Mouse (Mus musculus): Measurements from ENCODE around the gene Casp8ap2. TPM values are rescaled to one million over a fixed set of nuclear protein-coding genes. Genes with fewer than 3 reads are reported as not detected.

The Casp8ap2 gene
- polyA plus RNA-seq, 1 experiment from 2014 or later: 80.6 TPM

GRCm38 (mm10) chr4:32669825-32670224 is 54.6 kb downstream of the Casp8ap2 start:
- 85% methylated on average over 2 of the region's 2 CpGs for WGBS
- H3K4me3 ChIP-seq (replicated peaks): no peak overlapping the region
- ATAC-seq (ENCODE audit: insufficient number of reproducible peaks, insufficient read depth, low FRiP score, low TSS enrichment, low read depth): no peak
- H3K27me3 ChIP-seq: no peaks in the 10 kb centered on the region
- peaks cover 81% of the 10 kb centered on the region for H3K36me3 ChIP-seq
- no peak overlapping the region for H3K4me2 ChIP-seq
- no peak overlapping the region for H3K27ac ChIP-seq
- H3K4me1 ChIP-seq (replicated peaks): no peaks in the 10 kb centered on the region
- H3K9me3 ChIP-seq: no peaks in the 10 kb centered on the region
- no peak overlapping the region for H3K9ac ChIP-seq (replicated peaks)

GRCm38 (mm10) chr4:32674025-32674424 is 58.8 kb downstream of the Casp8ap2 start:
- 93% methylated on average over 2 of the region's 2 CpGs for WGBS
- no peaks in the 10 kb centered on the region for H3K9me3 ChIP-seq
- no peaks in the 10 kb centered on the region for H3K27me3 ChIP-seq
- H3K4me2 ChIP-seq: no peak overlapping the region
- no peak for ATAC-seq (ENCODE audit: insufficient number of reproducible peaks, insufficient read depth, low FRiP score, low TSS enrichment, low read depth)
- no peaks in the 10 kb centered on the region for H3K4me1 ChIP-seq (replicated peaks)
- no peak overlapping the region for H3K4me3 ChIP-seq (replicated peaks)
- H3K36me3 ChIP-seq: peaks cover 89% of the 10 kb centered on the region
- H3K9ac ChIP-seq (replicated peaks): no peak overlapping the region
- no peak overlapping the region for H3K27ac ChIP-seq

- ATAC-seq (ENCODE audit: insufficient number of reproducible peaks, insufficient read depth, low FRiP score, low TSS enrichment, low read depth): no peak
- Histone ChIP-seq H3K9me3 (no peaks in the 10 kb centered on the region), H3K4me1 (replicated peaks) (no peaks in the 10 kb centered on the region), H3K27ac (no peak overlapping the region), H3K4me2 (no peak overlapping the region), H3K36me3 (peaks cover 92% of the 10 kb centered on the region), H3K4me3 (replicated peaks) (no peak overlapping the region), H3K9ac (replicated peaks) (no peak overlapping the region), H3K27me3 (no peaks in the 10 kb centered on the region)
- WGBS: 97% methylated on average over 3 of the region's 3 CpGs
These were observed 62.2 kb downstream of the Casp8ap2 start for GRCm38 (mm10) chr4:32677471-32677870.

GRCm38 (mm10) chr4:32680843-32681242 is 65.6 kb downstream of the Casp8ap2 start:
- 78% methylated on average over 3 of the region's 3 CpGs for WGBS
- Histone ChIP-seq H3K27me3 (no peaks in the 10 kb centered on the region), H3K4me1 (replicated peaks) (no peaks in the 10 kb centered on the region), H3K27ac (no peak overlapping the region), H3K4me2 (no peak overlapping the region), H3K9ac (replicated peaks) (no peak overlapping the region), H3K9me3 (no peaks in the 10 kb centered on the region), H3K4me3 (replicated peaks) (no peak overlapping the region), H3K36me3 (peaks cover 90% of the 10 kb centered on the region)
- ATAC-seq (ENCODE audit: insufficient number of reproducible peaks, insufficient read depth, low FRiP score, low TSS enrichment, low read depth): no peak

GRCm38 (mm10) chr4:32682471-32682870 is 67.2 kb downstream of the Casp8ap2 start:
- Histone ChIP-seq H3K4me3 (replicated peaks) (no peak overlapping the region), H3K4me2 (no peak overlapping the region), H3K4me1 (replicated peaks) (no peaks in the 10 kb centered on the region), H3K27ac (no peak overlapping the region), H3K9ac (replicated peaks) (no peak overlapping the region), H3K36me3 (peaks cover 80% of the 10 kb centered on the region), H3K9me3 (no peaks in the 10 kb centered on the region), H3K27me3 (no peaks in the 10 kb centered on the region)
- no peak for ATAC-seq (ENCODE audit: insufficient number of reproducible peaks, insufficient read depth, low FRiP score, low TSS enrichment, low read depth)
- 88% methylated on average over 4 of the region's 4 CpGs for WGBS

GRCm38 (mm10) chr4:32683061-32683582 is 67.9 kb downstream of the Casp8ap2 start:
- H3K9me3 ChIP-seq: no peaks in the 10 kb centered on the region
- no peak for ATAC-seq (ENCODE audit: insufficient number of reproducible peaks, insufficient read depth, low FRiP score, low TSS enrichment, low read depth)
- WGBS: 85% methylated on average over 6 of the region's 6 CpGs
- H3K4me2 ChIP-seq: no peak overlapping the region
- no peaks in the 10 kb centered on the region for H3K4me1 ChIP-seq (replicated peaks)
- no peak overlapping the region for H3K27ac ChIP-seq
- no peaks in the 10 kb centered on the region for H3K27me3 ChIP-seq
- peaks cover 79% of the 10 kb centered on the region for H3K36me3 ChIP-seq
- no peak overlapping the region for H3K4me3 ChIP-seq (replicated peaks)
- no peak overlapping the region for H3K9ac ChIP-seq (replicated peaks)

Other genes starting within 250 kb of the Casp8ap2 start
- gene Gja10, start 12.7 kb upstream of the Casp8ap2 start, polyA plus RNA-seq (2016; fragmentation: Nextera tagmentation; extraction: Ambion mirVana): 0.11 TPM in 1 of 2 replicates, not detected in the other
- gene Mdn1, start 41.7 kb downstream of the Casp8ap2 start, polyA plus RNA-seq (2016; fragmentation: Nextera tagmentation; extraction: Ambion mirVana): 19.1 and 21.8 TPM in 2 replicates
- gene Lyrm2, start 184.8 kb downstream of the Casp8ap2 start, polyA plus RNA-seq (2016; fragmentation: Nextera tagmentation; extraction: Ambion mirVana): 139 and 147 TPM in 2 replicates

Data from limb, embryonic 12.5 days (tissue).